Comparison of ENCODE assay signal across 1 mouse cellular context in the genomic region with DNA sequence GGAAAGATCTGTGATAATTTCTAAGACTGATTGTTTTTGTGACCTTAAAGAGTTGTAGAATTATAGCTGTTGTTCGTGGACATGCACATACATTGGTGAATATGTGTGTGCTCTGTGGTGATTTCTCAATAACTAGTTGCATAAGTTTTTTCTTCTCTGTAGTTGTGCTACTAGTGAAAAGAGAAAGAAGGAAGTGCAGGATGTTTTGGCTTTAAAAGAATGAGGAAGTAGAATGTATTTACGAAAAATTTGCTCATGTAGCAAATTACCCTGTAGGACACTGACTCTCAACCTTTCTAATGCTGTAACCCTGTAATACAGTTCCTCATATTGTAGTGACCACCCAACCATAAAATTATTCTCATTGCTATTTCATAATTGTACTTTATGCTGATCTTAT.
TF ChIP-seq lines count a peak whose summit lies in the region.

No protein-coding gene starts in this region.

TF ChIP-seq in MEL, 35 proteins besides CTCF, POLR2A, EP300 and RAD21 (continued from another document):
- TF ChIP-seq RCOR1 (IDR thresholded peaks at IDR 0.05; ENCODE audit: low read depth, low read length) (no peak), CHD1 (IDR thresholded peaks at IDR 0.05; ENCODE audit: low read depth, low read length) (no peak), USF2 (IDR thresholded peaks at IDR 0.05; ENCODE audit: borderline replicate concordance in 1 of 2, insufficient read depth in 1 of 2, low read depth in 1 of 2, low read length in 2 of 2) (no peak), USF1 (IDR thresholded peaks at IDR 0.05; ENCODE audit: low read depth, low read length) (no peak), UBTF (IDR thresholded peaks at IDR 0.05; ENCODE audit: borderline replicate concordance, insufficient read depth, low read depth, low read length) (no peak), NELFE (IDR thresholded peaks at IDR 0.05; ENCODE audit: low read depth, low read length) (no peak)
